Mouse (Mus musculus) C2C12 (cell line): Measurements from ENCODE around the gene Ccdc130.

ENCODE experiments used
- CTCF ChIP-seq: IDR thresholded peaks from one replicate; pipeline ENCODE4 v1.5.1; 2011; ENCODE audit not compliant: control insufficient read depth, insufficient read depth, insufficient read length
- FOSL1 ChIP-seq: IDR thresholded peaks from one replicate; pipeline ENCODE4 v1.8.0; 2011; ENCODE audit warnings: mild to moderate bottlenecking, low read length; ENCODE audit not compliant: poor library complexity, insufficient read depth, severe bottlenecking
- MYOG ChIP-seq: IDR thresholded peaks from one replicate; pipeline ENCODE4 v1.6.1; 2011; ENCODE audit not compliant: control insufficient read depth, insufficient read length; ENCODE audit errors: extremely low read depth

DNA sequence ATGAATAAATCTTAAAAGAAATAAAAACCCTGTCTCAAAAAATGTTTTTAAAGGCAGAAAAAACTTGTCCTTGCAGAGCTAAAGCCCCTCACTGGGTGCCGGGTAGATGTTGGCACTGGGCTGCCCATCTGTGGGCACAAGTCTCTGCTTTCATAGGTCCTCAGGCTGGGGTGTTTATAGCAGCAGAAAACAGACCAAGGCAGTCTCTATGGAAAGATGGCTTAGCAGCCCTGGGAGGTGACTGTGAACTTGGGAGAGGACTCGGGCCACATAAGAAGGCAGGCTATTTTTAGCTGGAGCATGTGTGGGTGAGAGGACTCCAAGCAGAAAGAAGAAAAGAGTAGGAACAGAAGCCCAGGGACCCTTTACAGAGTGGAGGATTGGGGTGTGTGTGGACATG is 33.8 kb upstream of the Ccdc130 start:
- TF ChIP-seq CTCF, result no peak
- no peak for TF ChIP-seq FOSL1
- TF ChIP-seq MYOG, result no peak
